ENCODE assay signal across 24 mouse cellular contexts in the genomic region with DNA sequence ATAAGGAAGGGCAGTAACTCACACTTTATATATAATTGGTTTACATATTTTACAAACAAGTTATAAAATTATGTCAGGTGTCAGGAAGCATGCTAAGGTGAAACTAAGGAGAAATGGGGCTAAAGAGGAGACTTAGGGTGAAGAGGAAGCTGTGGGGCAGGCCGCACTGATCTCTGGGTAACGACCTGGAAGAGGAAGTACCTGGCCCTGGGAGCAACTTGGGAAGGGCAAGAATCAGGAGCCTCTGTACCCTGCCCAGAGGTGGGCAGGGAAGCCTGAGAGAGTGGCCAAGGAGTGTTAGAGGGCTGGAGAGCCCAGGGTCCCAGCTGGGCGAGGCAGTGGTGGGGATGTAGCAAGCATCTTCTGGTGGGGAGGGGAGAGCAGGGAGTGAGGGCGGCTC.
A peak's percentile ranks its signal among the peaks of the same experiment; 100 is the strongest.
DNase-seq lines count a peak whose midpoint lies in the region; ATAC-seq and TF ChIP-seq lines count a peak whose summit lies in the region.
"Had no signal": no experiment of that assay in that cellular context is flagged by ENCODE, and none has a peak within 500 bp of the region (broad histone marks: within the 10 kb centered on the region; RNA-seq: fewer than 3 reads in every experiment).

No protein-coding gene starts in this region.

- H3K4me1 ChIP-seq in G1E (ENCODE audit: insufficient read depth, low read depth, low read length) (peaks cover 20% of the 10 kb centered on the region), MEL (ENCODE audit: control insufficient read depth in 1 of 2, insufficient read depth in 2 of 2, low read length in 2 of 2) (peaks cover 0 to 3% of the 10 kb centered on the region in 2 experiments; a peak in 1 of 4 replicates)
- H3K4me1 ChIP-seq: forebrain, embryonic 12.5 days; forebrain, embryonic 15.5 days; hindbrain, embryonic 15.5 days had no signal

- TF ChIP-seq EP300 in MEL (IDR thresholded peaks at IDR 0.05; ENCODE audit: low read depth in 1 of 2, low read length in 2 of 2): no peak

- H3K27me3 ChIP-seq in G1E (ENCODE audit: insufficient read depth, low read length) (peaks cover 21% of the 10 kb centered on the region), MEL (ENCODE audit: control insufficient read depth in 1 of 2, insufficient read depth in 2 of 2, low read length in 2 of 2) (0 out of 4 replicates have a peak, but pooled peaks cover 0 to 2% of the 10 kb centered on the region in 2 experiments)
- H3K27me3 ChIP-seq: forebrain, embryonic 12.5 days; forebrain, embryonic 15.5 days; heart, embryonic 12.5 days; heart, embryonic 15.5 days; hindbrain, embryonic 15.5 days had no signal

- no peaks in the 10 kb centered on the region for H3K79me2 ChIP-seq in MEL (ENCODE audit: control insufficient read depth, insufficient read depth, low read length, poor library complexity)

- ATAC-seq in G1E (ENCODE audit: extremely low read depth, insufficient number of reproducible peaks, low FRiP score, poor library complexity, severe bottlenecking): no peak
- 0 out of 2 replicates have a peak, but pooled peaks have one; percentile 29 for ATAC-seq in granulocyte monocyte progenitor cell, adult 5-6 weeks (replicated peaks; ENCODE audit: poor library complexity, severe bottlenecking)
- ATAC-seq in neutrophil, adult 5-6 weeks (ENCODE audit: extremely low read depth, insufficient number of reproducible peaks, low FRiP score, poor library complexity, severe bottlenecking): 0 out of 2 replicates have a peak, but pooled peaks have one; percentile 45
- ATAC-seq: CD4-positive, CD25-positive, alpha-beta regulatory T cell, adult 4 months; forebrain, embryonic 15.5 days; intestine, postnatal 0 days had no signal

- peak; percentile 51 for DNase-seq in G1E (ENCODE audit: low spot score)
- peak; percentile 55 for DNase-seq in MEL (ENCODE audit: low read depth, low spot score)
- no peak for DNase-seq in spleen, adult 18-20 months
- no peak for DNase-seq in cerebellum, adult 9-11 months
- DNase-seq: adrenal gland, adult 2 months; adrenal gland, postnatal 14 days; cerebellum, adult 11-12 months; cerebellum, adult 8-10 months; cerebellum, postnatal 14 days; gastrocnemius, postnatal 25 days; heart, adult 2 months; heart, postnatal 10 days; heart, postnatal 36 days had no signal

- H3K36me3 ChIP-seq in G1E (replicated peaks) (no peaks in the 10 kb centered on the region), MEL (ENCODE audit: control insufficient read depth in 1 of 2, insufficient read depth in 2 of 2, low read length in 2 of 2) (no peaks in the 10 kb centered on the region)
- H3K36me3 ChIP-seq: embryonic facial prominence, embryonic 13.5 days; forebrain, embryonic 12.5 days; forebrain, embryonic 15.5 days; heart, embryonic 12.5 days; heart, embryonic 15.5 days; hindbrain, embryonic 15.5 days had no signal

- no peaks in the 10 kb centered on the region for H3K9me3 ChIP-seq in G1E (replicated peaks)
- H3K9me3 ChIP-seq in MEL (replicated peaks; ENCODE audit: insufficient read depth, low read length): no peaks in the 10 kb centered on the region
- H3K9me3 ChIP-seq: embryonic facial prominence, embryonic 13.5 days; forebrain, embryonic 12.5 days; forebrain, embryonic 15.5 days; heart, embryonic 12.5 days; heart, embryonic 15.5 days; hindbrain, embryonic 15.5 days had no signal

- TF ChIP-seq POLR2A in MEL (IDR thresholded peaks at IDR 0.05; ENCODE audit: control insufficient read depth in 1 of 2, insufficient read depth in 1 of 2, low read depth in 1 of 2, low read length in 2 of 2, poor library complexity in 1 of 2): no peak

- TF ChIP-seq CTCF in G1E (IDR thresholded peaks at IDR 0.05; ENCODE audit: low read depth, low read length) (no peak), MEL (IDR thresholded peaks at IDR 0.05 in 2 of 3, conservative IDR thresholded peaks at IDR 0.05 in 1 of 3; ENCODE audit: control insufficient read depth in 1 of 3, insufficient read depth in 1 of 3, low read depth in 2 of 3, low read length in 3 of 3, poor library complexity in 1 of 3, severe bottlenecking in 1 of 3) (no peak)

- TF ChIP-seq RAD21 in MEL (IDR thresholded peaks at IDR 0.05; ENCODE audit: low read depth, low read length): no peak

- H3K4me3 ChIP-seq in G1E (ENCODE audit: low read depth, low read length): peak overlapping the region; percentile 66
- H3K4me3 ChIP-seq in MEL (ENCODE audit: control insufficient read depth in 1 of 2, insufficient read depth in 1 of 2, low read depth in 2 of 2, low read length in 2 of 2): 0 out of 4 replicates have a peak overlapping the region, but pooled peaks of 1 of the 2 experiments have one; percentile 3
- H3K4me3 ChIP-seq: embryonic facial prominence, embryonic 13.5 days; erythroblast, embryonic 14.5 days; forebrain, embryonic 12.5 days; forebrain, embryonic 15.5 days; heart, adult 2 months; heart, embryonic 12.5 days; heart, embryonic 15.5 days; hindbrain, embryonic 15.5 days had no signal

- no peak overlapping the region for H3K9ac ChIP-seq in MEL (ENCODE audit: control insufficient read depth, low read depth, low read length, poor library complexity, severe bottlenecking)
- H3K9ac ChIP-seq: embryonic facial prominence, embryonic 13.5 days; forebrain, embryonic 12.5 days; forebrain, embryonic 15.5 days; heart, embryonic 12.5 days; heart, embryonic 15.5 days; hindbrain, embryonic 15.5 days had no signal

- H3K27ac ChIP-seq in MEL (ENCODE audit: control insufficient read depth, low read depth, low read length): no peak overlapping the region
- H3K27ac ChIP-seq: embryonic facial prominence, embryonic 13.5 days; forebrain, embryonic 12.5 days; forebrain, embryonic 15.5 days; heart, adult 2 months; heart, embryonic 15.5 days; hindbrain, embryonic 15.5 days had no signal

TF ChIP-seq in MEL, 35 proteins besides CTCF, POLR2A, EP300 and RAD21:
- TF ChIP-seq HCFC1 (IDR thresholded peaks at IDR 0.05; ENCODE audit: low read depth, low read length) (peak; percentile 80), ELF1 (IDR thresholded peaks at IDR 0.05; ENCODE audit: low read depth, low read length) (peak; percentile 55; the same call in 1 of the 2 replicates), CHD1 (IDR thresholded peaks at IDR 0.05; ENCODE audit: low read depth, low read length) (no peak)

Comparison
In these comparisons a context has a peak if more than half of its experiments do, and no peak if none do; other contexts are left out.
1. DNase-seq: peak in G1E (single experiment) and MEL (single experiment); none in spleen, adult 18-20 months (0 of 2) and cerebellum, adult 9-11 months (single experiment).